Mouse (Mus musculus) megakaryocyte, adult 5-6 weeks (primary cell): ENCODE data around the gene Me1. TPM values are rescaled to one million over a fixed set of nuclear protein-coding genes. Genes with fewer than 3 reads are reported as not detected.

ENCODE experiments used
- ATAC-seq: 2 replicates; pipeline ENCODE4 v1.8.0; 2016; ENCODE audit warnings: mild to moderate bottlenecking, inconsistent platforms; ENCODE audit not compliant: poor library complexity, severe bottlenecking
- total RNA-seq, 2 experiments: library from RNA; stranded (forward) in 1 of 2; stranded (reverse) in 1 of 2; fragments of 153-499, 151-499 nt in 1 of 2; fragments of 221-1000, 200-1000 nt in 1 of 2; gene quantifications; 2 replicates each; pipeline versions ENCODE4 v1.2.3 to v1.2.4; 2015 to 2017

Me1 gene
- total RNA-seq, 2 experiments from 2014 or later: not detected

GRCm38 (mm10) chr9:86553886-86554285 is 141.9 kb downstream of the Me1 start:
- ATAC-seq: no peak

GRCm38 (mm10) chr9:86550717-86551116 is 145.0 kb downstream of the Me1 start:
- no peak for ATAC-seq

- no peak for ATAC-seq
Observed at GRCm38 (mm10) chr9:86549637-86550162, 146.1 kb downstream of the Me1 start.

- peak; percentile 94 for ATAC-seq
Observed at GRCm38 (mm10) chr9:86544559-86544958, 151.2 kb downstream of the Me1 start.

GRCm38 (mm10) chr9:86543451-86543850 is 152.3 kb downstream of the Me1 start:
- no peak for ATAC-seq

GRCm38 (mm10) chr9:86534071-86534470 is 161.7 kb downstream of the Me1 start:
- ATAC-seq: no peak

Other genes with a start within 250 kb of the Me1 start
- 0.47 and 0.93 TPM in 2 replicates for gene Ube2cbp, start 231.0 kb downstream of the Me1 start, total RNA-seq (2015)
- gene Ube2cbp, start 231.0 kb downstream of the Me1 start, total RNA-seq (2017): 0.53 and 0.92 TPM in 2 replicates
- gene Dop1a, start 228.8 kb downstream of the Me1 start, total RNA-seq (2015): 24.4 and 37.7 TPM in 2 replicates
- gene Dop1a, start 228.8 kb downstream of the Me1 start, total RNA-seq (2017): 29.5 and 35.5 TPM in 2 replicates
- gene Pgm3, start 124.1 kb downstream of the Me1 start, total RNA-seq (2015): 13.5 and 16.3 TPM in 2 replicates
- 16.5 and 21.8 TPM in 2 replicates for gene Pgm3, start 124.1 kb downstream of the Me1 start, total RNA-seq (2017)
- gene Rwdd2a, start 124.0 kb downstream of the Me1 start, total RNA-seq (2015): 19.3 and 23.2 TPM in 2 replicates
- gene Rwdd2a, start 124.0 kb downstream of the Me1 start, total RNA-seq (2017): 15.7 and 21.9 TPM in 2 replicates
- gene Prss35, start 47.7 kb upstream of the Me1 start, total RNA-seq (2015): not detected in 2 replicates
- gene Prss35, start 47.7 kb upstream of the Me1 start, total RNA-seq (2017): not detected in 2 replicates
- not detected in 2 replicates for gene Snap91, start 184.7 kb upstream of the Me1 start, total RNA-seq (2015)
- gene Snap91, start 184.7 kb upstream of the Me1 start, total RNA-seq (2017): not detected in 2 replicates